Mouse (Mus musculus) liver, postnatal 0 days (tissue): Measurements from ENCODE around the gene Ptgfr.

Experiments used
- CTCF ChIP-seq: sonication (generic); IDR thresholded peaks from 2 replicates; pipeline ENCODE4 v1.5.1; 2016; ENCODE audit warnings: antibody characterized with exemption, low read depth
- EP300 ChIP-seq: IDR thresholded peaks from 2 replicates; pipeline ENCODE4 v1.6.1; 2016; ENCODE audit warnings: antibody characterized with exemption, low read depth, mild to moderate bottlenecking

GRCm38 (mm10) chr3:151879981-151880380, 42.6 kb upstream of the Ptgfr start:
- TF ChIP-seq EP300 (no peak), CTCF (no peak)
